Mouse (Mus musculus) spleen, adult 18-20 months (tissue): Measurements from ENCODE around the gene Myo1d.

Experiments used
- DNase-seq, 2 experiments: peaks; one replicate each; pipeline ENCODE4 v3.0.0; 2022; ENCODE audit warnings: mixed read lengths in 2 of 2

Myo1d gene

GRCm38 (mm10) chr11:80778916-80779526 is 804 bp downstream of the Myo1d start:
- DNase-seq: no peak

- DNase-seq: no peak
Observed at GRCm38 (mm10) chr11:80778157-80778556, 1.7 kb downstream of the Myo1d start.

GRCm38 (mm10) chr11:80777708-80778107 is 2.1 kb downstream of the Myo1d start:
- DNase-seq: no peak

GRCm38 (mm10) chr11:80775535-80775934 is 4.3 kb downstream of the Myo1d start:
- no peak for DNase-seq

GRCm38 (mm10) chr11:80772595-80773210 is 7.1 kb downstream of the Myo1d start:
- DNase-seq: no peak

- no peak for DNase-seq
Observed at GRCm38 (mm10) chr11:80771596-80772250, 8.1 kb downstream of the Myo1d start.

GRCm38 (mm10) chr11:80771186-80771585 is 8.6 kb downstream of the Myo1d start:
- DNase-seq: no peak

GRCm38 (mm10) chr11:80767320-80767617 is 12.6 kb downstream of the Myo1d start:
- DNase-seq: no peak

GRCm38 (mm10) chr11:80766472-80767319 is 13.1 kb downstream of the Myo1d start:
- no peak for DNase-seq

GRCm38 (mm10) chr11:80766068-80766467 is 13.8 kb downstream of the Myo1d start:
- DNase-seq: no peak

- no peak for DNase-seq
Observed at GRCm38 (mm10) chr11:80762066-80762465, 17.8 kb downstream of the Myo1d start.

GRCm38 (mm10) chr11:80761285-80761974 is 18.4 kb downstream of the Myo1d start:
- DNase-seq: no peak

- no peak for DNase-seq
Observed at GRCm38 (mm10) chr11:80759023-80759422, 20.8 kb downstream of the Myo1d start.

- DNase-seq: no peak
Observed at GRCm38 (mm10) chr11:80754201-80754600, 25.6 kb downstream of the Myo1d start.

GRCm38 (mm10) chr11:80751168-80751567 is 28.7 kb downstream of the Myo1d start:
- DNase-seq: no peak

GRCm38 (mm10) chr11:80749187-80749586 is 30.6 kb downstream of the Myo1d start:
- DNase-seq: no peak

GRCm38 (mm10) chr11:80745426-80745825 is 34.4 kb downstream of the Myo1d start:
- DNase-seq: no peak

GRCm38 (mm10) chr11:80743823-80744410 is 35.9 kb downstream of the Myo1d start:
- no peak for DNase-seq

- no peak for DNase-seq
Observed at GRCm38 (mm10) chr11:80742462-80742861, 37.4 kb downstream of the Myo1d start.

- no peak for DNase-seq
Observed at GRCm38 (mm10) chr11:80734771-80735170, 45.1 kb downstream of the Myo1d start.

GRCm38 (mm10) chr11:80724701-80725100 is 55.1 kb downstream of the Myo1d start:
- no peak for DNase-seq

GRCm38 (mm10) chr11:80723406-80724047 is 56.3 kb downstream of the Myo1d start:
- DNase-seq: no peak
